Mouse (Mus musculus): ENCODE results near the gene Trio. TPM values are rescaled to one million over a fixed set of nuclear protein-coding genes. Genes with fewer than 3 reads are reported as not detected.
A peak's percentile ranks its signal among the peaks of the same experiment; 100 is the strongest.

The Trio gene
- polyA plus RNA-seq, 1 experiment = 0.03 TPM

- H3K36me3 ChIP-seq (ENCODE audit: control insufficient read depth) = no peaks in the 10 kb centered on the region; the same call in 1 of the 2 replicates
- TF ChIP-seq TAL1 (IDR thresholded peaks at IDR 0.05; ENCODE audit: low read length) (no peak), GATA1 (IDR thresholded peaks at IDR 0.05; ENCODE audit: low read length) (no peak)
- no peaks in the 10 kb centered on the region for H3K27me3 ChIP-seq (ENCODE audit: control insufficient read depth)
- H3K9me3 ChIP-seq (ENCODE audit: control insufficient read depth, low read length) = no peaks in the 10 kb centered on the region
- no peak overlapping the region for H3K4me3 ChIP-seq (replicated peaks)
- H3K4me1 ChIP-seq (ENCODE audit: control insufficient read depth) = peaks cover 3% of the 10 kb centered on the region; the same call in 1 of the 2 replicates
Observed at GRCm38 (mm10) chr15:27877831-27878230, 147.8 kb downstream of the Trio start.

DNA sequence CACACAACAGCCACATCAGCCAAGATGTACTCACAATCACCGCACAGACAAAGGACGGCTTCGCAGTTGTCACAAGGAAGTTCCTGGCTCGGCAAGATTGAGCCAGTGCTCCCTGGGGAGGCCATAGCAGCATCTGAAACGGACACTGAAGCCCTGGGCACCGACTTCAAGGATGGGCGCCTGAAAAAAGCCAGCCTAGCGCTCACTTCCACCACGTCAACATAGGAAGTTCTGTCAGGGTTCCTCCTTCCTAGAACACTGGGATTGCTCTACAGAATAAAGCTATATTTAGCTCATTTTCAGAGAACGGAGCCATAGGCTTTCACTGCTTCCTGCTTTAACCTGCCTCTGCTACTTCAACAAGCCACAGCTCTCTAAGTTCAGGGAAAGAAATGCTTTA is 149.3 kb downstream of the Trio start:
- Histone ChIP-seq H3K4me3 (replicated peaks) (no peak overlapping the region), H3K4me1 (ENCODE audit: control insufficient read depth) (peaks cover 16% of the 10 kb centered on the region), H3K9me3 (ENCODE audit: control insufficient read depth, low read length) (no peaks in the 10 kb centered on the region), H3K27me3 (ENCODE audit: control insufficient read depth) (no peaks in the 10 kb centered on the region), H3K36me3 (ENCODE audit: control insufficient read depth) (no peaks in the 10 kb centered on the region)
- no peak for TF ChIP-seq GATA1 (IDR thresholded peaks at IDR 0.05; ENCODE audit: low read length)

DNA sequence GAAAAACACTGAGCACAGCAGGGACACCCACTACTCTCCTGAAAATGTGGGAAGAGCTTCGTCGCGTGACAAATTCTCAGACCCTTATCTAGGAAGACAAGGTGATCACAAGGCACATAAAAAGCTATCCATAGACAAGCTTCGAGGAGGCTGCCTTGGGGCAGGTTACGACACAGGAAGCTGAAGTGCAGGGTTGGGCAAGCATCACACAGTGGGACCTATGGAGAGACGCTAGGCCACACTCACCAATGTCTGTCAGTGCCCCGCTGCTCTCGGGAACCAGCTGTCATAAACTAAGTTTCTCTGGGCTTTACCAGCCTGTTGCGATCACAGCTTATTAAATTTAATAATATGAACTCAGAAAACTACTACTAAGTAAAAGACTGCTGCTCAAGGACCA is 149.9 kb downstream of the Trio start:
- Histone ChIP-seq H3K4me1 (ENCODE audit: control insufficient read depth) (peaks cover 21% of the 10 kb centered on the region), H3K9me3 (ENCODE audit: control insufficient read depth, low read length) (no peaks in the 10 kb centered on the region), H3K4me3 (replicated peaks) (no peak overlapping the region), H3K27me3 (ENCODE audit: control insufficient read depth) (no peaks in the 10 kb centered on the region), H3K36me3 (ENCODE audit: control insufficient read depth) (no peaks in the 10 kb centered on the region)
- no peak for TF ChIP-seq TAL1 (IDR thresholded peaks at IDR 0.05; ENCODE audit: low read length)
- TF ChIP-seq GATA1 (IDR thresholded peaks at IDR 0.05; ENCODE audit: low read length) = no peak

DNA sequence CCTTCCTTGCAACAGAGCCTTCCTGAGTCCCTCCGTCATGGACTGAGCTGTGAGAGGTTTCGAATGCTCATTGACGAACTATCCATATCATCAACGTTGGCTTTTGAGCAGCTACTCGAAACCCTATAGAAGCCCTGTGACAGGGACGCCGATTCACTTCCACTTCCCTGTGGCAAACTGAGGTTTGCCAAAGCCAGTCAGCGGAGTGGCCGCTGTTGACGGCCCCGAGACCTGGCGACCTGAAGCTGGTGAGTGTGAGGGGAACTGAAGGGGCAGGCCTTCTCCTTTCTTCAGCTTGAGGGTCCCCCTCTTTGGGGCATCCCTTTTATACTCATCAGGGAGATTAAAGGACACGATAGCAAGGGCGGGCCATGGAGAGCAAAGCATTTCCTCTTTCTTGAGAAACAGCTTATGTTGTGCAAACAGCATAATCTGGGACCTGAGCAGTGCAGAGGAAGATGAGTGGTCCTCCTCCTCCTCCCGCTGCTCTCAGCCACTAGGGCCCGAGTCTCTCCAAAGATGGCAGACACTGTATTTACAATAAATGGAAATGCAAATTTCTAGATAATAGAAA is 151.8 kb downstream of the Trio start:
- no peaks in the 10 kb centered on the region for H3K27me3 ChIP-seq (ENCODE audit: control insufficient read depth)
- H3K4me3 ChIP-seq (replicated peaks) = no peak overlapping the region
- TF ChIP-seq TAL1 (IDR thresholded peaks at IDR 0.05; ENCODE audit: low read length) (no peak), GATA1 (IDR thresholded peaks at IDR 0.05; ENCODE audit: low read length) (no peak)
- no peaks in the 10 kb centered on the region for H3K9me3 ChIP-seq (ENCODE audit: control insufficient read depth, low read length)
- no peaks in the 10 kb centered on the region for H3K36me3 ChIP-seq (ENCODE audit: control insufficient read depth)
- peaks cover 24% of the 10 kb centered on the region for H3K4me1 ChIP-seq (ENCODE audit: control insufficient read depth)

GRCm38 (mm10) chr15:27872286-27872685 is 153.4 kb downstream of the Trio start:
- TF ChIP-seq GATA1 (IDR thresholded peaks at IDR 0.05; ENCODE audit: low read length) (no peak), TAL1 (IDR thresholded peaks at IDR 0.05; ENCODE audit: low read length) (no peak)
- Histone ChIP-seq H3K9me3 (ENCODE audit: control insufficient read depth, low read length) (no peaks in the 10 kb centered on the region), H3K27me3 (ENCODE audit: control insufficient read depth) (no peaks in the 10 kb centered on the region), H3K4me1 (ENCODE audit: control insufficient read depth) (peaks cover 24% of the 10 kb centered on the region), H3K4me3 (replicated peaks) (peak overlapping the region; percentile 46), H3K36me3 (ENCODE audit: control insufficient read depth) (no peaks in the 10 kb centered on the region)

GRCm38 (mm10) chr15:27871708-27872107 is 153.9 kb downstream of the Trio start:
- H3K4me3 ChIP-seq (replicated peaks) = peak overlapping the region; percentile 46
- TF ChIP-seq GATA1 (IDR thresholded peaks at IDR 0.05; ENCODE audit: low read length) (no peak), TAL1 (IDR thresholded peaks at IDR 0.05; ENCODE audit: low read length) (no peak)
- peaks cover 24% of the 10 kb centered on the region for H3K4me1 ChIP-seq (ENCODE audit: control insufficient read depth)
- H3K36me3 ChIP-seq (ENCODE audit: control insufficient read depth) = no peaks in the 10 kb centered on the region
- no peaks in the 10 kb centered on the region for H3K9me3 ChIP-seq (ENCODE audit: control insufficient read depth, low read length)
- H3K27me3 ChIP-seq (ENCODE audit: control insufficient read depth) = no peaks in the 10 kb centered on the region

DNA sequence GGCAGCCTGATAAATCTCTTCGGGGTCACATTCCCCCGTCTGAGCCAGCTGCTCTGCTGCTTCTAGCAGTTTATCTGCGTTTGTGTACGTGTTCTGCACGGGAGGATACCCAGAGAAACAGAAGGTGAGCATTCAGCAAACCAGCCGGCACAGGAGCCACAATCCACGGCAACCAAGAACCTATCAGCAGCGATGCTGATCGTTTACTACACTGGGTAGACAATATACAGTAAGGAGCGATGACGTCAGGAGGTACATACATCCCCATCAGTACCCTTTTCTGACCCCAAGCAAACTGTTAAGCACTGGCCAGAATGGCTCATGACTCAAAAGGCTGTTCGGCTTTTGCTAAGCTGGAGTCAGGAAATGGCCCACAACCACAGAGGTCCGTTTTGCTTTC is 154.4 kb downstream of the Trio start:
- Histone ChIP-seq H3K4me3 (replicated peaks) (peak overlapping the region; percentile 46), H3K36me3 (ENCODE audit: control insufficient read depth) (no peaks in the 10 kb centered on the region), H3K4me1 (ENCODE audit: control insufficient read depth) (peaks cover 24% of the 10 kb centered on the region), H3K9me3 (ENCODE audit: control insufficient read depth, low read length) (no peaks in the 10 kb centered on the region), H3K27me3 (ENCODE audit: control insufficient read depth) (no peaks in the 10 kb centered on the region)
- no peak for TF ChIP-seq GATA1 (IDR thresholded peaks at IDR 0.05; ENCODE audit: low read length)
- no peak for TF ChIP-seq TAL1 (IDR thresholded peaks at IDR 0.05; ENCODE audit: low read length)

DNA sequence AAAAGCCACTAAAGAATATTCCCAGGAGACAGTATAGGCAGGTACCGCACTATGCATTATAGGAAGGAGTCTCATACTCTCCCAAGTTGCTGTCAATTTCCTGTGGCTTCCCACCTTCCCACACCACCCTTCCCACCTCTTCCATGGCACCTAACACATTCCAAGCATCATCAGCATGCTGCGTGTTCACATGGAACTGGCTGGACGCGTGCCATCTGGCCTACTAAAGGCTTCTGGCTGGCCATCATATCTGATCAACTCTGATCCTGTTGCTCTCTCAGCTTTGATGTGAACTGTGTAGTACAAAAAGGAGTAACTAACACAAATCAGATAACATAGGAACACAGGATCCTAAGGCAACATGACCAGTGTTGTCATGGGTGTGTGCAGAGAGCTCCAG is 156.6 kb downstream of the Trio start:
- Histone ChIP-seq H3K4me1 (ENCODE audit: control insufficient read depth) (peaks cover 38% of the 10 kb centered on the region), H3K27me3 (ENCODE audit: control insufficient read depth) (no peaks in the 10 kb centered on the region), H3K9me3 (ENCODE audit: control insufficient read depth, low read length) (no peaks in the 10 kb centered on the region), H3K36me3 (ENCODE audit: control insufficient read depth) (no peaks in the 10 kb centered on the region; the same call in 1 of the 2 replicates), H3K4me3 (replicated peaks) (no peak overlapping the region)
- TF ChIP-seq TAL1 (IDR thresholded peaks at IDR 0.05; ENCODE audit: low read length) (no peak), GATA1 (IDR thresholded peaks at IDR 0.05; ENCODE audit: low read length) (no peak)

DNA sequence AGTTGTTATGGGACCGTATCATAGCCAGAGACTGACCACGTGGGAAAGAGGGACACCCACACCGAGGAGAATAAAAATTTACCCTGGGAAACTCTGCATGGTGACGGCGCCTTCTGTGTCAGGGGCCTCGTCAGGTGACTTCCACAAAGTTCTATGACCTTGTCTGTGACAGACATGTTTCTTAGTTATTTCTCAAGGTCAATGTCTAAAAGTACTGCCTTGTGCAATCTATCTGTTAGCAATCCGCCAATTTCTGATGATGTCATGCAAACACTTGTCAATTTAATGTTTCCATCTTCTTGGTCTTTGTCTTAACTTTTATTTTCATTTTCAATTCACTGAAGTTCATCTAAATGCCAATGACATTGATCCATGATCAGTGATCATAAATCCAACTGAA is 157.8 kb downstream of the Trio start:
- TF ChIP-seq TAL1 (IDR thresholded peaks at IDR 0.05; ENCODE audit: low read length) = no peak
- TF ChIP-seq GATA1 (IDR thresholded peaks at IDR 0.05; ENCODE audit: low read length) = no peak
- H3K36me3 ChIP-seq (ENCODE audit: control insufficient read depth) = no peaks in the 10 kb centered on the region; the same call in 1 of the 2 replicates
- H3K4me3 ChIP-seq (replicated peaks) = no peak overlapping the region
- no peaks in the 10 kb centered on the region for H3K27me3 ChIP-seq (ENCODE audit: control insufficient read depth)
- no peaks in the 10 kb centered on the region for H3K9me3 ChIP-seq (ENCODE audit: control insufficient read depth, low read length)
- H3K4me1 ChIP-seq (ENCODE audit: control insufficient read depth) = peaks cover 35% of the 10 kb centered on the region

DNA sequence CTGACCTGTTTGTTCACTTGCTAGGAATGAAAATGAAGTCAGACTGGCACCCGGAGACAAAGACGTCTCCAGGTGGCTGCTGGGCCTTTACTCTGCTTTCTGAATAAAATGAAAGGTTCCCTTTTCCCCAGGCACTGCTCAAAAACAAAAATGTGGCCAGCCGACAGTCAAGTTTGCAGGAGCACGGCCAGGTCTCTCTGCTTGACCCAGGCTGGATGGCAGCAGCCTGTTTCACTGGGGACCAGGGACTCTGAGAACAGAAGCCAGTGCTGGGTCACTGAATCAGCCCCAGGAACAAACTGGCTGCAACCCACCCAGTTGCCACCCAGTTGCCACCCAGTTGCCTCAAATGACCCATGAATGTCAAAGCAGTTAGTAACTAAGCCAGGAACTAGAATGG is 159.2 kb downstream of the Trio start:
- Histone ChIP-seq H3K4me1 (ENCODE audit: control insufficient read depth) (peaks cover 24% of the 10 kb centered on the region), H3K4me3 (replicated peaks) (no peak overlapping the region), H3K9me3 (ENCODE audit: control insufficient read depth, low read length) (no peaks in the 10 kb centered on the region), H3K36me3 (ENCODE audit: control insufficient read depth) (no peaks in the 10 kb centered on the region; the same call in 1 of the 2 replicates), H3K27me3 (ENCODE audit: control insufficient read depth) (no peaks in the 10 kb centered on the region)
- TF ChIP-seq GATA1 (IDR thresholded peaks at IDR 0.05; ENCODE audit: low read length) = no peak
- no peak for TF ChIP-seq TAL1 (IDR thresholded peaks at IDR 0.05; ENCODE audit: low read length)
